Mouse (Mus musculus): ENCODE data around the gene Mgmt. TPM values are rescaled to one million over a fixed set of nuclear protein-coding genes. Genes with fewer than 3 reads are reported as not detected.

Gene Mgmt
- 0.23 and 0.61 TPM in 2 replicates for total RNA-seq (2017)

DNA sequence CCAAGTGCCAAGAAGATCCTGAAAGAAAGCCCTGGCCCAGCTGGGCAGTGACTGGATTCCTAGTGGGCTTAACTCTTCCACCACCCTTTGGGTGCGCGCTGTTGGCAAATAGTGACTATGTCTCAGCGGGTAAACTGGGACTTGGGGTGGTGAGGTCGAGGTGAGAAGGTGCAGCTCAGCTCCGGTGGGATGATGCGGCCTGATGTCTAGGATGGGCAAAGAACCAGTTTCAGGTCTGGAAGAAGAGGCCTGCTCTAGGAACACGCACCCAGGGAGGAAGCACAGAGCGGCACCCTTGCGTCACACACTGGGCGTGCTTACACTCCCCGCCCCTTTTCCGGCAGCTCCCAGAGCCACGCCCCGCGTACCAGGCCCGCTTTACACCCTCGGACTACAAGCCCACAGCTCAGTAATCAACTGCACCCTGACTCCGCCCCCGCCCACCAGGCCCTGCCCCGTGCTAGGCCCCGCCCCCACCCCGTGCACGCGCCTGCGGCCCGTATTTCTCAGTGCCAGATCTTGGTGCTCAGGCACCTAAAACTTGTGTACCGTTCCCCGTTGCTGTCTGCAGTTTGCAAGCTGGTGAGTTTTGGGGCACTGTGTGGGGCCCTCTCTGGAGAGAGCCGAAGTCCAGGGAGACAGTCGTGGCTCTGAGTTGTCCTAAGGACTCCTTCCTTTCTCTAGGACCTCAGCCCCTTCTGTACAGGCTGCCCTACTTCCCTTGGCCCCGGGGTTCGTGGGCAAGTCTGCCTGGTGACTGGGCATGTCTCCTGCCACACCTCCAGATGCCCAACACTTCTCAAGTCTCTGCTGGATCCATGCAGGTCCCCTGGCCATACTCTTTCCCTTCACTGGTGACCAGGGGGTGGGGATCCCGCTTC lies at the start of gene Mgmt:
Gene Mgmt, plus strand, starts transcription at position 509 of the 881 bp plus-strand sequence.
- ATAC-seq (ENCODE audit: extremely low read depth, insufficient number of reproducible peaks, low FRiP score, poor library complexity, severe bottlenecking) = peak; percentile 91

DNA sequence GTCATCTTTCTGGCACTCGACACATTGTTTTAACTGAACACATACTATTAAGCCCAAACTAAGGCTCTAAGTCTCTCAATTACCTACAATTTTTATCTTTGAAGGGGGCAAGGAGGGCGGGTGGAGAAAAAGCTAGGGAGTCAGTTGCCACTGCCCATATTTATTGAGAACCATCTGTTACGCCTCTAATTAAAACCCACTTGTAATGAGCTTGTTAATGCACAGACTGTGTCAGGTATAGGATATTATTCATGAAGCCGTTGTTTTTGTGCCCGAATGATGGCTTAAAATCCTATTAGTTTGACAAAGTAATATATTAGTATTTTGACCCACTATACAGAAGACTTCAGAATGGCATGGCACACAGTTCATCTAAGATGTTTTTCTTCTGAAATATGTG lies 49.6 kb upstream of the Mgmt start:
- ATAC-seq (ENCODE audit: extremely low read depth, insufficient number of reproducible peaks, low FRiP score, poor library complexity, severe bottlenecking) = no peak

DNA sequence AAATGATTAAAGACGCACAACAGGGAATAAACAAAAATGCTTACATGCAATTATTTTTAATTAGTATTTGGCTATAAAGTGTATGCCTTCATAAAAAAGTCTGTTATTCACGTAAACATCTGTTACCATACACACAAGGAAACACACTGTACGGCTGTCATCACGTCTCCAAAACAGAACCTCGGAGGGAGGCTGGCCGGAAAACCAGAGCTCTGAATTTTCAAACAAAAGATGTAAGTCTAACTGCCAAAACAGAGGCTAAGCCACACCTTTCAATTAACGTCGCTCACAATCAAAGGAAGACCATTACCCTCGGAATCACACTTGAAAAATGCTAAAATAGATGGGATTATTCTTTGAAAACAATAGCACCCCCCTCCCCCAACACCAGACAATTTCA lies 49.1 kb upstream of the Mgmt start:
- ATAC-seq (ENCODE audit: extremely low read depth, insufficient number of reproducible peaks, low FRiP score, poor library complexity, severe bottlenecking) = no peak

DNA sequence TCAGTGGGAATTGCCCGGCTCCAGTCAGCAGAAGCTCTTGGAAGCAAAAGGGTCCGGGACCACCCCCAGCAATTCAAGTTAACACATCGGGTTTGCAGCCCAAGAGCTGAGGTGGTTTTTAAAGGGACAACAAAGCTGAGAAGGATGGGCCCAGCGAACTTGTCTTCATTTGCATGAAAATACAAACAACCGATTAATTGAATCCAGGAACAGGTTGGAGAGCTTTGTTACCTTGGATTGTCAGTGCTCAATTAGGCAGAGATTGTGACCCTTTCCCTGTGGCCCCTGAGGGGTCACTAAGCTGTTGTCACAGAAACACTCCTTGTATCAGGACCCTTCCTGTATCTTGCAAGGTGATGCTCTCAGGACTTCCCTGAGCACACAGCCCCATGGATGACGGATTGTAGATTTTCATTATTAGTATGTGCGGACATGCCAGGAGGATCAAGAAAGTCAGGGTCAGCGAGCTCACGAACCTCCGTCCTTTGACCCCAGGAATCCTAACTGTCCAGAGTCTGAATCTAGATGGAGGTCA lies 48.3 kb upstream of the Mgmt start:
- ATAC-seq (ENCODE audit: extremely low read depth, insufficient number of reproducible peaks, low FRiP score, poor library complexity, severe bottlenecking) = no peak

DNA sequence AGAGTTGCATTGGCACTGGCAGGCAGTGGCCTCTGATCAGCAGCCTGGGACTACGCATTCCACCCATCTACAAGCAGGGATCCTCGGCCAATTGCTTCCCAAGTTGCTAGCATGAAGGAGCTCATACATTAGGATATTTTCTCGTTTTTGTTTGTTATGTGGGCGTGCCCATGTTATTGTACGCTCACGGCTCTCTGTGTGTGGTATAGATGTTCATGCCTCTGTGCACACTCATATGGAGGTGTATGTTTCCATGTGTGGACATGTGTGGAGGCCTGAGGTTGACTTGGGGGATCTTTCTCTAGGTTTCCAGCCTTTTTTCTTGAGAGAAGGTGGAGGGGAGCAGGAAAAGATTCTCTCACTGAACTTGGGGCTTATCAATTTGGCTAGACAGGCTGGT lies 46.8 kb upstream of the Mgmt start:
- ATAC-seq (ENCODE audit: extremely low read depth, insufficient number of reproducible peaks, low FRiP score, poor library complexity, severe bottlenecking) = no peak

DNA sequence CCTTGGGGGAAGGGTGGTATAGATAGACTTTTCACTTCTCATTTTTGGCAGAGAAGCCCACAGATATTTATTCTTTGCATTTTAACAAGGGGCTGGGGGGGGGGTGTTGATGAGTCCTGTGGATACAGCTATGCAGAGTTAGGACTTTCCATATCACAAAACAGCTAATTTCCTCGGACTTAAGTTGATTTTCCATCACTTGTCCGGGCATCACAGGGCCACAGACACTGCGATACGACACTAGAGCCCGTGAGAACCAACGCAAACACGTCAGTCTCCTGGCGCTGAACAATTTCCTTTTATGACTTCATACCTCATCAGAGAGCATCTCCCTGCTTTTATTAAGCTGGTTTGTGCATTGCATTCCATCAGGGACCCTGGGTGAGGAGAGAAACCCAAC lies 45.7 kb upstream of the Mgmt start:
- ATAC-seq (ENCODE audit: extremely low read depth, insufficient number of reproducible peaks, low FRiP score, poor library complexity, severe bottlenecking) = no peak

DNA sequence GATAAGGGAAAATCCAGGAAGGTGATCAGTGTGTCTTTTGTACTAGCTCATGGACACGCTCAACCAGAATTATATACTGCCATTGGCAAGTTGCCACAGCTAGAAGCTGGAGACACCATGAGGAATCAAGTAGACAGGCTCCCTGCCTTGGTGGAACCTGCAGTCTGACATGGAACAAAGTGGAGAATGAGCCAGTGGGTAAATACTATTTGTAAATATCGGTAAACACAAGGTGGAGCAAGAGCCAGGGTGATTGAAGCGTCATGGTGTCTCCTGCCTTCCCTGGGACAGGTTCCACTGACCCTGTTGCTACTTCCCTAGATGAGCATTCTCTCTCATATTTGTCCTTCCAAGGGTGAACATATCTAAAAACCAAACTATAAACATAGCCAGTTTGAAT lies 44.6 kb upstream of the Mgmt start:
- no peak for ATAC-seq (ENCODE audit: extremely low read depth, insufficient number of reproducible peaks, low FRiP score, poor library complexity, severe bottlenecking)

DNA sequence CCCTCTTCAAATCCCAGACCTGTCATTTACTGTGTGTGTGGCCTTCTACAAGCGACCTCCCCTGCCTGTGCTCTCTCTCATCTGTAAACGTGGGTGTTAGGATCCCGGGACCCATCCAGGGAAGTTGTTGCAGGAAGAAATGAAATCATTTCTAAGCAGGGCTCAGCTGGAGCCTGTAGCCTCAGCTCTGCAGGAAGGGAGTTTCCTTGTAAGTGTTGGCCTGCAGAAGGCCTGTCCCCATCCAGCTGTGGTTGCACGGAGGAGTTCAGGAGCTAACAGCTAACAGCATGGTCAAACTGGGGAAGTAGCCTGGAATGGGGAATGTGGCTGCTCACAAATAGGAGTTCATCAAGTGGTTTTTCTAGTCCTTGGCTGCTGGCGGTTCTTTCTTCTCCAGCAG lies 44.1 kb upstream of the Mgmt start:
- no peak for ATAC-seq (ENCODE audit: extremely low read depth, insufficient number of reproducible peaks, low FRiP score, poor library complexity, severe bottlenecking)

DNA sequence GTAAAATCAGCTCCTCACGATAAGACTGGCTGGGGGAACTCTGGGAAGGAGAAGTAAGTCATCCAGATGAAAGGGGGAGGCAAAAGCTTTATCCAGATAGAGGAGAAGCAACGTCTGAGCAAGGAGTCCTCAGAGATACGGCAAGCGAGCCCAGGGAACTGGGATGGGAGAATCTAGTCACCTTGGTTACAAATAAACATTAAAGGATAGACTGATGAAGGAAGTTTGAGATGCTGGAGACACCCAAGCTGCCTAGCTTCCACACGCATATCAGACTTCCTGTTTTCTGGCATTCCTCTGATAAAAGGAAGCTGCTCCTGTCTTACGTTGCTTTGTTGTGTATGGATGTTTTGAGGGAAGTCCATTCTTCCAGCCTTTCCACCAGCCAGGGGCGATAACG lies 42.5 kb upstream of the Mgmt start:
- no peak for ATAC-seq (ENCODE audit: extremely low read depth, insufficient number of reproducible peaks, low FRiP score, poor library complexity, severe bottlenecking)

DNA sequence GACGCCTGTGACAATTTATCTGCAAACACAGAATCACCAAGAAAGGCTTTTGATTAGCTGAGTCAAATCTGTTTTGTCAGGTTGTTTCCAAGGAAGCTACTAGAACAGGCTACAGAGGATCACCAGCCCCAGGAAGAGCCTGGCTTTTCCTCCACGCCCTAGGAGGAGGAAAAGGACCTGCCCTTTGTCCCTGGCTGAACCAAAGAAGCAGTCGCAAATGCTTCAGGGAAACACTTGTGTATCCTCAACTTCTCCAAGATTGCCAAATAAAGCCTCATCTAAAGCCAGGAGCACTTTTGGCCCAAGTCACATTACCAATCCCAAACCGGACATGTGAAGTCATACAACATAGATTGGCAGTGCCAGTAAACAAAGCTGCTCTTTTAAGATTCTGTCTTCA lies 41.7 kb upstream of the Mgmt start:
- no peak for ATAC-seq (ENCODE audit: extremely low read depth, insufficient number of reproducible peaks, low FRiP score, poor library complexity, severe bottlenecking)

DNA sequence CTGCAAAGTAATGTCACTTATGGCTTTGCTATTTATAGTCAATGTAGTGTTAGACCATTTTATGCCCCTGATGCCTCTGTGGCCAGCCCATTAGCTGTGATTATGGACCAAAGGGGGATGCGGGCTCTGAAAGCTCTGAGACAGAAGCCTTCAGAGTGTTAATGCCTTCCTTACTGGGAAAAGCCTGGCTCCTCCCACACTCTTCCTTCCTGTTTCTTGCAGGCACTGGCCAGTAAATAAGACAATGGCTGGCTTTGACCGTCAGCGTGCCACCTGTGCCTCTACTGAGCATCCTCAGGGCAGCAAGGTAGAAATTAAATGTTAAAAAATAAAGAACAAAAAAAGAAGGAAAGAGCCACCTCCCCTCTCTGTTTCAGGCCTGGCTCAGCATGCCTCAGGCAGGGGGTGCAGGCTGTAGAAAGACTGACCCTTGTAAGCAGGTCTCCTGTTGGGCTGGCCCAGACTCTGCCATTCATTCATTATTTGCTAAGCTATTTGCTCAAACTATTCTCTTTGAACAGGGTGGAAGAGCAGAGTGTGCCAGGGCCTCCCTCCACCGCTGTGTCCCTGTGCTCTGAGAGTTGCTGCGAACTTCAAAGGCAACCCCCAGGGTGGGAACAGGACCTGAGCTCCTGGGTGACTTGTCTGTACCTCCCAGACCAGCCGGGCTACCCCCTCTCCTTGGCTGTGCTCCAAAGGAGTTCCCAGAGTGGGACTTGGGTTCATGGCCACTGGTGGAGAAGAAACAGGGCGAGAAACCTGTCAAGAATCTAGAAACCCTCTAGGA lies 29.5 kb upstream of the Mgmt start:
- ATAC-seq (ENCODE audit: extremely low read depth, insufficient number of reproducible peaks, low FRiP score, poor library complexity, severe bottlenecking) = no peak

DNA sequence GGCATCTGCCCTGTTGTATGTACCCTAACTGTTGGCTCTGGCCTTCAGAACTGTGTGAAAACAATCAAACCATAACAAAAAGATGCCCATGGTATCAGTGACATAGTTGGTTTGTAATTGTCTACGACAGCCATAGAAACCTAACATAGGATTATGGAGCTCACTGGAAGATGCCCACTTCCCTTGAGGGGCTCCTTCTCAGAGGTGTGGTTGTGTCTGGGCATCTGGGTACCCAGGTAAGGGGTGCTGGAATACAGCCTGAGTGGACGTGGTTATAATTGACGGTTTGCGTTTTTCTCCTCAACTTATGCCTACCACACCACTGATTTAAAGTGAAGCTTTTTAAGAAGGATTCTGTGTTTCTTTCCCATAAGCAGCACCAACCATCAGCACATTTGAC lies 28.5 kb upstream of the Mgmt start:
- ATAC-seq (ENCODE audit: extremely low read depth, insufficient number of reproducible peaks, low FRiP score, poor library complexity, severe bottlenecking) = no peak

DNA sequence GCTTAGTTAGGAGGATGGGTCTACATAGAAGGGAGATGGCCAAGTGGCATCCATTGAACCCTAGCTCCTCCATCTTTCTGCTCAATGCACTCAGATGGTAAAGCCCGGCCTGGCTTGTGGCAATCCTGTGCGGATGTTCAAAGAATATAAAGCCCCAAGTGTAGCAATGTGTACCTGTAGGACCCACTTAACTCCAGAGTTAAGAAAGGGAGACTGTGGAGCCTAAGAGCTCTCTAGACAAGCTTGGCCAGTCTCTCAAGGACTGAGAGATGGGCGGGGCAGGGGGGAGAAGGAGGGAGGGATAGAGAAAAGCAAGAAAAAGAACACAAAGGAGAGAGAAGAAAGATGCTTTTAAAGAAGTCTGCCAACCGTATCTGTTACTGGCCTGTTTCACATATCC lies 27.9 kb upstream of the Mgmt start:
- ATAC-seq (ENCODE audit: extremely low read depth, insufficient number of reproducible peaks, low FRiP score, poor library complexity, severe bottlenecking) = no peak

DNA sequence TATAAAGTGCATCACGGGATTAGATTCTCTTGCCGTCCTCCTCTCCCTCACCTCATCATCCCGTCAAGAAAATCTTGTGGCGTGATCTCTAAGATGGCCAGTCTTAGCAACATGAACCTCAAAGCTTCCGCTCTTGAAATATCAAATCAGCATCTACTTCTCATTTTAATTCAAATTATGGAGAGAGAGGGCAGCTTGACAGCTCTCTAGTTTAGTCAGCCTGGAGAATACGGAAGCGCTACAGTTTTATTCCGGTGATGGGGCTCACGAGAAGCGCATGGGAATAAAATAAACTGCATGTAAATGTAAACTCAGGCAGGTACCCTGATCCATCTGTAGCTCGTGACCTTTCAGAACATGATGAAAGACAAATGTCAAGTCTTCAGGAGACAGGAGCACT lies 22.9 kb upstream of the Mgmt start:
- ATAC-seq (ENCODE audit: extremely low read depth, insufficient number of reproducible peaks, low FRiP score, poor library complexity, severe bottlenecking) = no peak

DNA sequence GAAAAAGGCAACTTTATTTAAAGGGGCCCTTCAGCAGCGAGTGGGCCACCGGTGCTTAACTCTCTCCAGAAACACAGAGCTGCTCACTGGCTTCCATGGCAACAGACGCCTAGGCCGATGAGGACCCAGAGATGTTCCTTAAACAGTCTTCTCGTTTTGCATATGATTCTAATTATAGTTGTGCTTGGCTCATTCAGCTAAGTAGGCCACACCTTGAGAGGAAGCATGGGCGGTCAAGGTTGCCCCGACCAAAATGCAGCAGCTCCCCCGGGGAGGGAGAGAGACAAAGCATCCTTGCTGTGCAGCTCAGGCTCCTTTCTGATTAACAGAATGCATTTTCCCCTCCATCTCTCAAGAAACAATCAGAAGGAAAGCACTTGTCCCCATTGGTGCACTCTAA lies 22.4 kb upstream of the Mgmt start:
- peak; percentile 92 for ATAC-seq (ENCODE audit: extremely low read depth, insufficient number of reproducible peaks, low FRiP score, poor library complexity, severe bottlenecking)

DNA sequence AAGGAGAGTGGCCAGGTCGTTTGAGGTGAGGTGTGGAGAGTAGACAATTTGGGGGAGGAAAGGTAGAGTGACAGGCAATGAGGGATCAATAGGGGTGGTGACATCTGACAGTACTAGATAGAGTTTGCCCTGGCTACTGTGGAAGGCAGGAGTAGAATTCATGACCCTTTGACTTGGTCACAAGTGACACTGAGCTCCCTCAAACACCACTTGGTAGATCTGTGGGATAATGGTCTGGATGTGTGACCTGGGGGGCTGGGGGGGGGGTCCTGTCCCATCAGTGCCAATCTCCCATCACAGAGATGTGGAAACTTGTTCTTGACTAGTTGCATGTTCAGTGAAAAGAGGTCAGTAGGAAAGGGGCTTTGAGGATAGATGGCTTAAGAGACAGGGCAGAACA lies 20.0 kb upstream of the Mgmt start:
- ATAC-seq (ENCODE audit: extremely low read depth, insufficient number of reproducible peaks, low FRiP score, poor library complexity, severe bottlenecking) = no peak

DNA sequence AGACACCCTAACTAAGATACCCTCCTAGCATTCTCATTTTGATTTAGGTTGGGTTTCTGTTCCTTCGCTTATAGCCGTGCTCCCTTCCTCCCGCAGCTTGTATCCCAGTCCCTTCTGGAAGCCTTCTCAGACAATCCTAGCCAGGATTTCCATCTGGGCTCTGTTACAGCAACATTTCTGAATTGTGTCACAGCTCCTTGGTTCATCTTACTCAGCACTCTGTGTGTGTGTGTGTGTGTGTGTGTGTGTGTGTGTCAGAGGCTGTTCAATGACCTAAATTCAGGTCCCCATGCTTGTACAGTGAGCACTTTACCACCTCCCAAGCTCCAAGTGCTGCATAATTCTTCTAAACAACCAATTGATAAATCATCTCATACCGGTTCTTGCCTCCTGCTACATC lies 14.0 kb upstream of the Mgmt start:
- no peak for ATAC-seq (ENCODE audit: extremely low read depth, insufficient number of reproducible peaks, low FRiP score, poor library complexity, severe bottlenecking)

DNA sequence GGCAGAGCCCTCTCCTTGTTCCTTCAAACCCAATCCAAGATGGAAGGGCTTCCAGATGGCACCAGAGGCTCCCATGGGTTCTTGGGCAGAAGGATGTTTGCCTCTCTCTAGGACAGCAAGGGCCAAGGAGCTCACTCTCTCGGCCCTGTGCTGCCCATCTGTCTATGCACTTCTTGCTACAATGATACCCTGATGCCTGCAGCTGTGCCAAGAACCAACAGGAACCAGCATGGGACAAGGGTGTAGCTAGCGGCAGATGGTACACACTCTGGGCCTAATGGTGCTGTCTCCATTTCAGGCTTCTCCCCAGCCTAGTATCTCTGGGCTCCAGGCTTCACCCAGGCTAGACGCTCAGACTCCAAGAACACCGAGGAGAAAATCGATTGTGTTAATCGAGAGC lies 6.3 kb upstream of the Mgmt start:
- no peak for ATAC-seq (ENCODE audit: extremely low read depth, insufficient number of reproducible peaks, low FRiP score, poor library complexity, severe bottlenecking)

DNA sequence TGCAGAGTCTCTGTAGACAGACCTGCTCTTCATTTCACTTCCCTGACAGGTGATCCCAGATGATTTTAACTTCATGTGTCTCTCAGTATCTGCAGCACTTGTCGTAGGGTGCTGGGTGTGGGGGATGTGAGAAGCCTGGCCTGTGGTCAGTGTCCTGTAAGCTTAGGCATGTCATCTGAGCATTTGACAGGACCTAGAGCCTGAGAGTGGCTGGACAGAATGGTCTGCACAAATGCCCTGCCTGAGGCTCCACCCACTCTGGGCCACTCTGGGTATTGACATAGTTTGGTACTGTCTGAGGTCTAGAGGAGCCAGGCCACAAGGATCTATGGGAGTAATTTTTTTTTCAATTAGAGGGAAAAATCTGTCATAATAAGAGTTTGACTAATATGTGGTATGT lies 942 bp downstream of the Mgmt start:
- ATAC-seq (ENCODE audit: extremely low read depth, insufficient number of reproducible peaks, low FRiP score, poor library complexity, severe bottlenecking) = no peak

DNA sequence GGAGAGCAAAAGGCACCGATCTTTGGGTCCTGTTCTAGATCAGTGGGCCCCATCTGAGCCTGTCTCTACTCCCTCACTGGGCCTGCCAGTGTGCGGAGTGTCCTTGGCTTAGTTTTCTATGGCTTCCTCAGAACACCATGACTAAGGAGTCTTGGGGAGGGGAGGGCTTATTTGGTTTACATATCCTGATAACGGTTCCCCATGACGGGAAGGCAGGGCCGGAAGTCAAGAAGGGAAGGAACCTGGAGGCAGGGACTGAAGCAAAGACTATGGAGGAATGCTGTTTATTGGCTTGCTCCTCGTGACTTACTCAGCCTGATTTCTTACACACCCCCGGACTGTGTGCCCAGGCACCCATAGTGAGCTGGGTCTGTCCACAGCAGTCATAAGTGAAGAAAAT lies 1.4 kb downstream of the Mgmt start:
- no peak for ATAC-seq (ENCODE audit: extremely low read depth, insufficient number of reproducible peaks, low FRiP score, poor library complexity, severe bottlenecking)

Data from neutrophil, adult 5-6 weeks (primary cell).